Mouse (Mus musculus): ENCODE data around the gene H2-T3. TPM values are rescaled to one million over a fixed set of nuclear protein-coding genes. Genes with fewer than 3 reads are reported as not detected.

Gene H2-T3
- polyA plus RNA-seq (2012; rRNA removed), result not detected in 2 replicates

GRCm38 (mm10) chr17:36190169-36190507 lies at the start of gene H2-T3:
TSS of gene H2-T3 (minus strand) at chr17:36190287.

GRCm38 (mm10) chr17:36168039-36168652 lies 21.9 kb downstream of the H2-T3 start, which contains the start of gene Gm8909:
TSS of gene Gm8909 (minus strand) at chr17:36168537.

Other genes starting within 250 kb of the H2-T3 start
- 95.0 and 180 TPM in 2 replicates for gene Abcf1, start 220.5 kb downstream of the H2-T3 start, polyA plus RNA-seq (2012; rRNA removed)
- 35.1 and 60.9 TPM in 2 replicates for gene Gnl1, start 210.4 kb downstream of the H2-T3 start, polyA plus RNA-seq (2012; rRNA removed)
- gene Prr3, start 210.1 kb downstream of the H2-T3 start, polyA plus RNA-seq (2012; rRNA removed), result 43.4 and 44.2 TPM in 2 replicates
- 0.96 and 0.99 TPM in 2 replicates for gene H2-T24, start 169.7 kb downstream of the H2-T3 start, polyA plus RNA-seq (2012; rRNA removed)
- gene H2-T23, start 157.4 kb downstream of the H2-T3 start, polyA plus RNA-seq (2012; rRNA removed), result 4.6 and 5.0 TPM in 2 replicates
- 10.6 and 12.9 TPM in 2 replicates for gene H2-T22, start 147.5 kb downstream of the H2-T3 start, polyA plus RNA-seq (2012; rRNA removed)
- gene Gm6034, start 147.3 kb downstream of the H2-T3 start, polyA plus RNA-seq (2012; rRNA removed), result not detected in 2 replicates
- gene Gm11127, start 131.9 kb downstream of the H2-T3 start, polyA plus RNA-seq (2012; rRNA removed), result not detected in 2 replicates
- not detected in 2 replicates for gene Gm19684, start 68.6 kb downstream of the H2-T3 start, polyA plus RNA-seq (2012; rRNA removed)
- gene Gm7030, start 60.9 kb downstream of the H2-T3 start, polyA plus RNA-seq (2012; rRNA removed), result not detected in 2 replicates
- gene Gm8909, start 21.8 kb downstream of the H2-T3 start, polyA plus RNA-seq (2012; rRNA removed), result 0.15 and 0.28 TPM in 2 replicates
- gene Rpp21, start 67.8 kb upstream of the H2-T3 start, polyA plus RNA-seq (2012; rRNA removed), result 59.6 and 60.2 TPM in 2 replicates
- 43.9 and 47.1 TPM in 2 replicates for gene Trim39, start 82.0 kb upstream of the H2-T3 start, polyA plus RNA-seq (2012; rRNA removed)
- gene H2-M10.2, start 96.2 kb upstream of the H2-T3 start, polyA plus RNA-seq (2012; rRNA removed), result not detected in 2 replicates
- not detected in 2 replicates for gene H2-M10.1, start 135.9 kb upstream of the H2-T3 start, polyA plus RNA-seq (2012; rRNA removed)
- not detected in 2 replicates for gene H2-M10.3, start 178.1 kb upstream of the H2-T3 start, polyA plus RNA-seq (2012; rRNA removed)

Measured in central nervous system, embryonic 11.5 days (tissue).